Mouse (Mus musculus) lung, adult 2 months (tissue): ENCODE results near the gene Kat7.

Source experiments
- CTCF ChIP-seq: fragments of 200-500 bp; IDR thresholded peaks from 2 replicates; pipeline ENCODE4 v1.5.1; 2011; ENCODE audit warnings: mild to moderate bottlenecking, low read length, control low read depth; ENCODE audit not compliant: insufficient read depth
- POLR2A ChIP-seq: fragments of 200-500 bp; IDR thresholded peaks from 2 replicates; pipeline ENCODE4 v1.6.1; 2011; ENCODE audit warnings: low read depth, mild to moderate bottlenecking, control low read depth, low read length, borderline replicate concordance; ENCODE audit errors: extremely low read depth

- TF ChIP-seq CTCF (no peak), POLR2A (no peak)
Measured at GRCm38 (mm10) chr11:95343180-95343579, 33.1 kb upstream of the Kat7 start.
